Mouse (Mus musculus): ENCODE data around the gene Gm34653.

DNA sequence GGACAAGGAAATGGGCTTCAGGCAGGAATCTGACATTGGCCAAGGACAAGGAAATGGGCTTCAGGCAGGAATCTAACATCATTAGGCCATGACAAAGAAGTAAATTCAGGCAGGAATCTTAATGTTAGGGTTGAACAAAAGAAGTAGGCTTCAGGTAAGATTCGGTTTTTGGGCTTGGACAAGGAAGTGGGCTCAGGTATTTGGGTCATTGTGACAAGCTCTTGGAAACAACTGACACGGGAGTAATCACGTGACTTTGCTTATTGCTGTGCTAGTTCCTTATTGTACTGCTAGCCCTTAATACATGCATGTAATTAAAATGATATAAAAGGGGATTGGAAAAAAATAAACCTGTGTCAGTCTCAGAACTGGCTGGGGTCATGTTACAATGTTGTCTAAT lies 2.9 kb downstream of the Gm34653 start:
- TF ChIP-seq TAL1 (IDR thresholded peaks at IDR 0.05; ENCODE audit: low read length) (no peak), GATA1 (IDR thresholded peaks at IDR 0.05; ENCODE audit: low read length) (no peak)

Measured in erythroblast, embryonic 14.5 days (primary cell).